22 mouse cellular contexts compared by ENCODE assay signal in the genomic region with DNA sequence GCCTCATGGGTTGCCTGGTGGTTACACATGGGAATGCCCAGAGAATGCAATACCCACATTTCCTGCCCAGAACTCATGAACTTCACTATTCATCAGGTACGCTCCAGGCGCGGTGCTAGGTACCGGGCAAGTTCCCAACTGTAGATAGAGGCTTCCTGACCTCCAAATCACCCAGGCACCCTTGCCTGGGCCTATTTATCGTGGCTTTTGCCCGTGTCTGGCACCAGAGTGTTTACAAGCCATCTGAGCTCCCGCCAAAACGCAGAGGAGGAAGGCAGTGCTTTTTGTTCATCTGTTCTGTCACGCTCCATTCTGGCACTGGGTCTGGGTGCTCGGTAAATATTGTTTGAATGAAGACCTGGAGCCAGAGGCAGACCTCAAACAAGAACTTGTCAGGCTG. TPM values are rescaled to one million over a fixed set of nuclear protein-coding genes. Genes with fewer than 3 reads are reported as not detected.
A peak's percentile ranks its signal among the peaks of the same experiment; 100 is the strongest.
DNase-seq lines count a peak whose midpoint lies in the region; ATAC-seq and TF ChIP-seq lines count a peak whose summit lies in the region.
"Had no signal": no experiment of that assay in that cellular context is flagged by ENCODE, and none has a peak within 500 bp of the region (broad histone marks: within the 10 kb centered on the region; RNA-seq: fewer than 3 reads in every experiment).

No protein-coding gene starts in this region.

- H3K4me1 ChIP-seq in heart, embryonic 12.5 days (replicated peaks), result no peaks in the 10 kb centered on the region
- H3K4me1 ChIP-seq in hindbrain, postnatal 0 days (ENCODE audit: insufficient read depth, low read length), result peaks cover 6% of the 10 kb centered on the region
- peaks cover 8% of the 10 kb centered on the region for H3K4me1 ChIP-seq in hindbrain, embryonic 10.5 days (replicated peaks)
- H3K4me1 ChIP-seq in midbrain, embryonic 15.5 days, result no peaks in the 10 kb centered on the region
- H3K4me1 ChIP-seq in midbrain, embryonic 14.5 days (ENCODE audit: control insufficient read depth, insufficient read depth, low read length), result no peaks in the 10 kb centered on the region
- H3K4me1 ChIP-seq in stomach, postnatal 0 days (replicated peaks; ENCODE audit: control insufficient read depth, insufficient read depth), result no peaks in the 10 kb centered on the region
- H3K4me1 ChIP-seq: embryonic facial prominence, embryonic 12.5 days; hindbrain, embryonic 12.5 days had no signal

- H3K4me3 ChIP-seq in heart, embryonic 12.5 days, result no peak overlapping the region
- H3K4me3 ChIP-seq in hindbrain, postnatal 0 days (ENCODE audit: low read length), result no peak overlapping the region
- H3K4me3 ChIP-seq in hindbrain, embryonic 10.5 days, result no peak overlapping the region
- no peak overlapping the region for H3K4me3 ChIP-seq in midbrain, embryonic 15.5 days
- no peak overlapping the region for H3K4me3 ChIP-seq in midbrain, embryonic 14.5 days (replicated peaks; ENCODE audit: low read depth, low read length)
- H3K4me3 ChIP-seq in stomach, postnatal 0 days (ENCODE audit: low read depth, low read length), result no peak overlapping the region
- H3K4me3 ChIP-seq: embryonic facial prominence, embryonic 12.5 days; forebrain, embryonic 15.5 days; hindbrain, embryonic 12.5 days had no signal

- no peaks in the 10 kb centered on the region for H3K36me3 ChIP-seq in heart, embryonic 12.5 days
- no peaks in the 10 kb centered on the region for H3K36me3 ChIP-seq in hindbrain, postnatal 0 days (ENCODE audit: insufficient read depth, low read length)
- H3K36me3 ChIP-seq in hindbrain, embryonic 10.5 days, result no peaks in the 10 kb centered on the region
- no peaks in the 10 kb centered on the region for H3K36me3 ChIP-seq in midbrain, embryonic 15.5 days (replicated peaks)
- H3K36me3 ChIP-seq in midbrain, embryonic 14.5 days (ENCODE audit: control insufficient read depth, insufficient read depth, low read length), result no peaks in the 10 kb centered on the region
- H3K36me3 ChIP-seq in stomach, postnatal 0 days (ENCODE audit: control insufficient read depth, insufficient read depth, low read length), result no peaks in the 10 kb centered on the region
- H3K36me3 ChIP-seq: embryonic facial prominence, embryonic 12.5 days; forebrain, embryonic 15.5 days; hindbrain, embryonic 12.5 days had no signal

- 77% methylated on average over 10 of the region's 10 CpGs for WGBS in heart, embryonic 12.5 days
- 51% methylated on average over 10 of the region's 10 CpGs for WGBS in hindbrain, postnatal 0 days
- WGBS in hindbrain, embryonic 10.5 days, result 86% methylated on average over 10 of the region's 10 CpGs
- 70% methylated on average over 10 of the region's 10 CpGs for WGBS in midbrain, embryonic 15.5 days
- WGBS in midbrain, embryonic 14.5 days, result 81% methylated on average over 10 of the region's 10 CpGs
- WGBS in stomach, postnatal 0 days, result 42% methylated on average over 10 of the region's 10 CpGs

- H3K27ac ChIP-seq in heart, embryonic 12.5 days (ENCODE audit: poor library complexity, severe bottlenecking), result no peak overlapping the region
- peak overlapping the region; percentile 61 for H3K27ac ChIP-seq in hindbrain, postnatal 0 days
- H3K27ac ChIP-seq in hindbrain, embryonic 10.5 days, result no peak overlapping the region
- H3K27ac ChIP-seq in midbrain, embryonic 15.5 days, result no peak overlapping the region
- H3K27ac ChIP-seq in midbrain, embryonic 14.5 days (replicated peaks; ENCODE audit: low read depth, low read length), result no peak overlapping the region
- H3K27ac ChIP-seq in stomach, postnatal 0 days (replicated peaks), result no peak overlapping the region
- H3K27ac ChIP-seq: embryonic facial prominence, embryonic 12.5 days; forebrain, embryonic 15.5 days; hindbrain, embryonic 12.5 days had no signal

- TF ChIP-seq CTCF in hindbrain, postnatal 0 days (IDR thresholded peaks at IDR 0.05; ENCODE audit: low read depth), result no peak
- TF ChIP-seq CTCF in stomach, postnatal 0 days (IDR thresholded peaks at IDR 0.05; ENCODE audit: low read depth), result no peak

- no peaks in the 10 kb centered on the region for H3K27me3 ChIP-seq in heart, embryonic 12.5 days (replicated peaks)
- H3K27me3 ChIP-seq in hindbrain, postnatal 0 days (ENCODE audit: insufficient read depth, low read length), result no peaks in the 10 kb centered on the region
- no peaks in the 10 kb centered on the region for H3K27me3 ChIP-seq in hindbrain, embryonic 10.5 days (ENCODE audit: insufficient read depth, poor library complexity, severe bottlenecking)
- no peaks in the 10 kb centered on the region for H3K27me3 ChIP-seq in midbrain, embryonic 15.5 days (replicated peaks)
- no peaks in the 10 kb centered on the region for H3K27me3 ChIP-seq in midbrain, embryonic 14.5 days (ENCODE audit: control insufficient read depth, insufficient read depth, low read length)
- H3K27me3 ChIP-seq in stomach, postnatal 0 days (ENCODE audit: control insufficient read depth, insufficient read depth, low read length), result no peaks in the 10 kb centered on the region
- H3K27me3 ChIP-seq: CH12.LX; embryonic facial prominence, embryonic 12.5 days; forebrain, embryonic 15.5 days; hindbrain, embryonic 12.5 days; Patski had no signal

- no peaks in the 10 kb centered on the region for H3K9me3 ChIP-seq in heart, embryonic 12.5 days (replicated peaks)
- no peaks in the 10 kb centered on the region for H3K9me3 ChIP-seq in hindbrain, postnatal 0 days (ENCODE audit: low read length)
- no peaks in the 10 kb centered on the region for H3K9me3 ChIP-seq in hindbrain, embryonic 10.5 days
- H3K9me3 ChIP-seq in midbrain, embryonic 15.5 days, result no peaks in the 10 kb centered on the region
- no peaks in the 10 kb centered on the region for H3K9me3 ChIP-seq in midbrain, embryonic 14.5 days (ENCODE audit: control insufficient read depth, low read length)
- no peaks in the 10 kb centered on the region for H3K9me3 ChIP-seq in stomach, postnatal 0 days (ENCODE audit: control insufficient read depth, low read length)
- H3K9me3 ChIP-seq: embryonic facial prominence, embryonic 12.5 days; forebrain, embryonic 15.5 days; hindbrain, embryonic 12.5 days had no signal

- TF ChIP-seq EP300 in stomach, postnatal 0 days (optimal IDR thresholded peaks at IDR 0.05), result no peak

- no peak overlapping the region for H3K9ac ChIP-seq in heart, embryonic 12.5 days
- no peak overlapping the region for H3K9ac ChIP-seq in hindbrain, postnatal 0 days (replicated peaks; ENCODE audit: low read length)
- H3K9ac ChIP-seq in midbrain, embryonic 15.5 days, result 0 out of 2 replicates have a peak overlapping the region, but pooled peaks have one; percentile 7
- H3K9ac ChIP-seq in midbrain, embryonic 14.5 days (replicated peaks; ENCODE audit: low read length), result no peak overlapping the region
- H3K9ac ChIP-seq in stomach, postnatal 0 days (ENCODE audit: low read length), result no peak overlapping the region
- H3K9ac ChIP-seq: embryonic facial prominence, embryonic 12.5 days; forebrain, embryonic 15.5 days; hindbrain, embryonic 12.5 days had no signal

- no peak for ATAC-seq in heart, embryonic 12.5 days (ENCODE audit: insufficient number of reproducible peaks, low FRiP score)
- no peak for ATAC-seq in hindbrain, postnatal 0 days
- ATAC-seq in midbrain, embryonic 15.5 days (replicated peaks), result no peak
- ATAC-seq in midbrain, embryonic 14.5 days (ENCODE audit: low FRiP score, low TSS enrichment), result no peak
- peak; percentile 68 for ATAC-seq in stomach, postnatal 0 days (ENCODE audit: low FRiP score, low TSS enrichment)
- ATAC-seq: activated CD4-positive, CD25-positive, alpha-beta regulatory T cell, adult 4 months; Patski had no signal

- DNase-seq in heart, adult 11 months, result peak; percentile 95
- DNase-seq in hindbrain, postnatal 0 days (ENCODE audit: low spot score), result peak; percentile 18
- DNase-seq in hindbrain, embryonic 10.5 days (ENCODE audit: low spot score), result no peak
- no peak for DNase-seq in midbrain, embryonic 14.5 days
- DNase-seq in stomach, postnatal 0 days (ENCODE audit: low spot score), result no peak
- DNase-seq: adrenal gland, postnatal 25 days; cerebellum, adult 2 months; cerebellum, postnatal 25 days; gastrocnemius, postnatal 36 days had no signal

- H3K4me2 ChIP-seq in heart, embryonic 12.5 days, result no peak overlapping the region
- H3K4me2 ChIP-seq in hindbrain, postnatal 0 days (ENCODE audit: low read depth, low read length), result no peak overlapping the region
- H3K4me2 ChIP-seq in midbrain, embryonic 15.5 days, result no peak overlapping the region
- no peak overlapping the region for H3K4me2 ChIP-seq in midbrain, embryonic 14.5 days (ENCODE audit: low read length)
- no peak overlapping the region for H3K4me2 ChIP-seq in stomach, postnatal 0 days (replicated peaks; ENCODE audit: low read depth)
- H3K4me2 ChIP-seq: embryonic facial prominence, embryonic 12.5 days; forebrain, embryonic 15.5 days; hindbrain, embryonic 12.5 days had no signal

RNA-seq across cellular contexts. Expression of gene Tmem89, which starts 0.8 kb away (rescaled TPM):
- not detected in 2 replicates for polyA plus RNA-seq in heart, embryonic 12.5 days (2016; fragmentation: Nextera tagmentation; extraction: Ambion mirVana)
- total RNA-seq in hindbrain, postnatal 0 days (2014; rRNA removed), result 0.16 TPM in 1 of 2 replicates, not detected in the other
- 0.30 and 0.37 TPM in 2 replicates for polyA plus RNA-seq in hindbrain, postnatal 0 days (2015; fragmentation: Nextera tagmentation; extraction: Ambion mirVana)
- 0.17 and 0.24 TPM in 2 replicates for polyA plus RNA-seq in hindbrain, embryonic 10.5 days (2016; fragmentation: Nextera tagmentation; extraction: Ambion mirVana)
- polyA plus RNA-seq in midbrain, embryonic 15.5 days (2015; fragmentation: Nextera tagmentation; extraction: Ambion mirVana), result 0.18 and 0.24 TPM in 2 replicates
- 0.47 TPM in 1 of 2 replicates, not detected in the other for polyA plus RNA-seq in midbrain, embryonic 14.5 days (2014; fragmentation: Nextera tagmentation; extraction: Ambion mirVana)
- polyA plus RNA-seq in stomach, postnatal 0 days (2015; fragmentation: Nextera tagmentation; extraction: Ambion mirVana), result 0.51 and 0.67 TPM in 2 replicates
- total RNA-seq: adrenal gland, postnatal 25 days; CH12.LX; gastrocnemius, postnatal 36 days; heart, postnatal 10 days had no signal
- polyA plus RNA-seq: activated CD4-positive, CD25-positive, alpha-beta regulatory T cell, adult 4 months; embryonic facial prominence, embryonic 12.5 days; forebrain, embryonic 11.5 days; forebrain, embryonic 15.5 days; heart, embryonic 14.5 days; hindbrain, embryonic 16.5 days; intestine, embryonic 14.5 days; Patski had no signal

RNA-seq across cellular contexts. Expression of gene Uqcrc1, which starts 22.8 kb away (rescaled TPM):
- polyA plus RNA-seq in heart, embryonic 12.5 days (2016; fragmentation: Nextera tagmentation; extraction: Ambion mirVana), result 738 and 745 TPM in 2 replicates
- total RNA-seq in hindbrain, postnatal 0 days (2014; rRNA removed), result 459 and 483 TPM in 2 replicates
- polyA plus RNA-seq in hindbrain, postnatal 0 days (2015; fragmentation: Nextera tagmentation; extraction: Ambion mirVana), result 568 and 592 TPM in 2 replicates
- 478 and 495 TPM in 2 replicates for polyA plus RNA-seq in hindbrain, embryonic 10.5 days (2016; fragmentation: Nextera tagmentation; extraction: Ambion mirVana)
- 443 and 465 TPM in 2 replicates for polyA plus RNA-seq in midbrain, embryonic 15.5 days (2015; fragmentation: Nextera tagmentation; extraction: Ambion mirVana)
- polyA plus RNA-seq in midbrain, embryonic 14.5 days (2014; fragmentation: Nextera tagmentation; extraction: Ambion mirVana), result 432 and 472 TPM in 2 replicates
- 476 and 497 TPM in 2 replicates for polyA plus RNA-seq in stomach, postnatal 0 days (2015; fragmentation: Nextera tagmentation; extraction: Ambion mirVana)

RNA-seq across cellular contexts. Expression of gene Col7a1, which starts 39.8 kb away (rescaled TPM):
- polyA plus RNA-seq in heart, embryonic 12.5 days (2016; fragmentation: Nextera tagmentation; extraction: Ambion mirVana), result 1.1 and 1.3 TPM in 2 replicates
- 1.9 and 2.0 TPM in 2 replicates for total RNA-seq in hindbrain, postnatal 0 days (2014; rRNA removed)
- 0.69 and 1.8 TPM in 2 replicates for polyA plus RNA-seq in hindbrain, postnatal 0 days (2015; fragmentation: Nextera tagmentation; extraction: Ambion mirVana)
- 1.2 and 3.3 TPM in 2 replicates for polyA plus RNA-seq in hindbrain, embryonic 10.5 days (2016; fragmentation: Nextera tagmentation; extraction: Ambion mirVana)
- 2.5 and 2.7 TPM in 2 replicates for polyA plus RNA-seq in midbrain, embryonic 15.5 days (2015; fragmentation: Nextera tagmentation; extraction: Ambion mirVana)
- polyA plus RNA-seq in midbrain, embryonic 14.5 days (2014; fragmentation: Nextera tagmentation; extraction: Ambion mirVana), result 0.84 and 1.5 TPM in 2 replicates
- 6.2 and 9.6 TPM in 2 replicates for polyA plus RNA-seq in stomach, postnatal 0 days (2015; fragmentation: Nextera tagmentation; extraction: Ambion mirVana)
- polyA plus RNA-seq: activated CD4-positive, CD25-positive, alpha-beta regulatory T cell, adult 4 months had no signal

Comparison
In these comparisons a context has a peak if more than half of its experiments do, and no peak if none do; other contexts are left out.
1. DNase-seq: peak in heart, adult 11 months (single experiment) and hindbrain, postnatal 0 days (single experiment); none in hindbrain, embryonic 10.5 days (single experiment), midbrain, embryonic 14.5 days (single experiment) and stomach, postnatal 0 days (single experiment).